Mouse (Mus musculus) G1E-ER4 (cell line): ENCODE results near the gene Nap1l2. TPM values are rescaled to one million over a fixed set of nuclear protein-coding genes. Genes with fewer than 3 reads are reported as not detected.

Source experiments
- GATA1 ChIP-seq: IDR thresholded peaks from one replicate; pipeline ENCODE4 v1.8.0; 2012; ENCODE audit warnings: low read length, inconsistent platforms
- polyA plus RNA-seq: library from polyadenylated mRNA; stranded (reverse); fragments of >175 nt; gene quantifications from 2 replicates; pipeline ENCODE4 v1.2.3, GENCODE M21; 2012

Nap1l2 gene
- not detected in 2 replicates for polyA plus RNA-seq

- no peak for TF ChIP-seq GATA1
Observed at GRCm38 (mm10) chrX:103186431-103186786, at the start of gene Nap1l2. TSS of gene Nap1l2 (minus strand) at chrX:103186640.

DNA sequence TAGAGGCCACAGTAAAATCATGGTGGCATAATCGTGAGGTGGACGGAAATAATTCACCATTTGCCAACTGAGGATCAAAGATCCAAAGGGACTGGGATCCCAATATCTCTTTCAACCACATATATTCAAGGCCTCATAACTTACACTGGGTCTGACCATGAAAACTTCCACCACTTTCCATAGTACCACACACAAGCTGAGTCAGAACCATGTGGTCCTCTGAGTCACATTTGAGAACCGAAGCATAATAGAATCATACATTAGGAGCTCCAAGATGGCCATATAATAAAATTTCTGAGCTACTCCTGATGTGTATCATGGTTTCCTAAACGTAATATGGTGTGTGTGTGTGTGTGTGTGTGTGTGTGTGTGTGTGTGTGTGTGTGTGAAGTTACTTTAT, 28.8 kb upstream of the Nap1l2 start:
- TF ChIP-seq GATA1: no peak

GRCm38 (mm10) chrX:103186829-103187228, 389 bp upstream of the Nap1l2 start:
- no peak for TF ChIP-seq GATA1

- no peak for TF ChIP-seq GATA1
Observed at GRCm38 (mm10) chrX:103185781-103186430, 534 bp downstream of the Nap1l2 start.

- TF ChIP-seq GATA1: no peak
Observed at GRCm38 (mm10) chrX:103183536-103183935, 2.9 kb downstream of the Nap1l2 start.

GRCm38 (mm10) chrX:103179771-103180558, 6.5 kb downstream of the Nap1l2 start:
- TF ChIP-seq GATA1: no peak

DNA sequence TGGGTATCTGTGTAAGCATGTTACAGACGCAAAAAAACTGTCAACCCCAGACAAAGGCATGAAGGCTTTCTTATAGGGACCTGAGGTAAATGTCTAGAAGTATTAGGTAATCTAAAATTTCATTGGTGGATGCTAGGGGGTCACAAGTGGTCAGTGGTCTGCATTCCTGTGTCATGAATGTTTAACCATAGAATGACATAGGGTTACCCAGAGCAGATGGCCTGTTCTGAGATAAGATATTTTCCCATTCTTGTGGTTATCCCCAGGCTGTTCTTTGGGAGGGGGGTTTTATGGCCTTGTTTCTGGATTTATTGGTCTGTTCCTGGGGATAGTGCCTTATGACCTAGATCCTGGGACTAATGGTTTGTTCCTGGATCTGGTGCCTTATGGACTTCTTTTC, 30.3 kb downstream of the Nap1l2 start:
- TF ChIP-seq GATA1: no peak

DNA sequence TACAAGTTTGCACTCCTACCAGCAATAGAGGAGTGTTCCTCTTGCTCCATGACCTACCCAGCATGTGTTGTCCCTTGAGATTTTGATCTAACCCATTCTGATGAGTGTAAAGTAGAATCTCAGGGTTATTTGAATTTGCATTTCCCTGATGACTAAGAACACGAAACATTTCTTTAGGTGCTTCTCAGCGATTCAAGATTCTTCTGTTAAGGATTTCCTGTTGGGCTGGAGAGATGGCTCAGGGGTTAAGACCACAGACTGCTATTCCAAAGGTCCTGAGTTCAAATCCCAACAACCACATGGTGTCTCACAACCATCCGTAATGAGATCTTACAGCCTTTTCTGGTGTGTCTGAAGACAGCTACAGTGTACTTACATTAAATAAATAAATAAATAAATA, 47.9 kb downstream of the Nap1l2 start:
- TF ChIP-seq GATA1: no peak

Other genes with a start within 250 kb of the Nap1l2 start
- not detected in 2 replicates for gene Cdx4, start 134.8 kb upstream of the Nap1l2 start, polyA plus RNA-seq
- not detected in 2 replicates for gene Chic1, start 169.8 kb upstream of the Nap1l2 start, polyA plus RNA-seq
- gene Tsx, start 227.8 kb upstream of the Nap1l2 start, polyA plus RNA-seq: not detected in 2 replicates
- gene Gm26992, start 235.4 kb upstream of the Nap1l2 start, polyA plus RNA-seq: not detected in 2 replicates